Mouse (Mus musculus): Measurements from ENCODE around the gene Wnt5a. TPM values are rescaled to one million over a fixed set of nuclear protein-coding genes. Genes with fewer than 3 reads are reported as not detected.

Gene Wnt5a
- polyA plus RNA-seq, 1 experiment from 2014 or later, result 11.6 TPM

- ATAC-seq, result no peak
These were observed 21.0 kb downstream of the Wnt5a start for GRCm38 (mm10) chr14:28525566-28525965.

GRCm38 (mm10) chr14:28528151-28528685 lies 23.7 kb downstream of the Wnt5a start:
- 84% methylated on average over 2 of the region's 2 CpGs for WGBS
- Histone ChIP-seq H3K36me3 (ENCODE audit: control insufficient read depth, insufficient read depth) (no peaks in the 10 kb centered on the region), H3K27me3 (replicated peaks; ENCODE audit: control insufficient read depth, insufficient read depth, low read length) (no peaks in the 10 kb centered on the region), H3K4me1 (replicated peaks; ENCODE audit: control insufficient read depth, insufficient read depth, low read length) (peaks cover 7% of the 10 kb centered on the region; the same call in 1 of the 2 replicates), H3K9me3 (ENCODE audit: control insufficient read depth) (no peaks in the 10 kb centered on the region), H3K4me3 (ENCODE audit: low read depth, low read length) (no peak overlapping the region), H3K27ac (ENCODE audit: low read depth, low read length) (no peak overlapping the region), H3K9ac (ENCODE audit: low read depth, low read length) (no peak overlapping the region), H3K4me2 (replicated peaks; ENCODE audit: low read depth) (no peak overlapping the region)
- ATAC-seq, result no peak
- no peak for TF ChIP-seq CTCF (IDR thresholded peaks at IDR 0.05; ENCODE audit: low read depth)

More at GRCm38 (mm10) chr14:28525566-28525965, 21.0 kb downstream of the Wnt5a start:
- no peaks in the 10 kb centered on the region for H3K4me1 ChIP-seq (replicated peaks; ENCODE audit: control insufficient read depth, insufficient read depth, low read length)
- no peaks in the 10 kb centered on the region for H3K36me3 ChIP-seq (ENCODE audit: control insufficient read depth, insufficient read depth)
- H3K9me3 ChIP-seq (ENCODE audit: control insufficient read depth), result no peaks in the 10 kb centered on the region
- H3K9ac ChIP-seq (ENCODE audit: low read depth, low read length), result no peak overlapping the region
- H3K4me3 ChIP-seq (ENCODE audit: low read depth, low read length), result no peak overlapping the region
- no peak overlapping the region for H3K4me2 ChIP-seq (replicated peaks; ENCODE audit: low read depth)
- H3K27ac ChIP-seq (ENCODE audit: low read depth, low read length), result no peak overlapping the region
- TF ChIP-seq CTCF (IDR thresholded peaks at IDR 0.05; ENCODE audit: low read depth), result no peak
- no peaks in the 10 kb centered on the region for H3K27me3 ChIP-seq (replicated peaks; ENCODE audit: control insufficient read depth, insufficient read depth, low read length)
- 38% methylated on average over 1 of the region's 1 CpGs for WGBS

- 50% methylated on average over 1 of the region's 1 CpGs for WGBS
- H3K4me1 ChIP-seq (replicated peaks; ENCODE audit: control insufficient read depth, insufficient read depth, low read length), result peaks cover 9% of the 10 kb centered on the region; the same call in 1 of the 2 replicates
- TF ChIP-seq CTCF (IDR thresholded peaks at IDR 0.05; ENCODE audit: low read depth), result peak; percentile 35
These were observed 27.0 kb downstream of the Wnt5a start for GRCm38 (mm10) chr14:28531531-28531930.

GRCm38 (mm10) chr14:28532943-28533342 lies 28.4 kb downstream of the Wnt5a start:
- Histone ChIP-seq H3K9me3 (ENCODE audit: control insufficient read depth) (no peaks in the 10 kb centered on the region), H3K36me3 (ENCODE audit: control insufficient read depth, insufficient read depth) (no peaks in the 10 kb centered on the region), H3K4me2 (replicated peaks; ENCODE audit: low read depth) (no peak overlapping the region), H3K27ac (ENCODE audit: low read depth, low read length) (no peak overlapping the region), H3K27me3 (replicated peaks; ENCODE audit: control insufficient read depth, insufficient read depth, low read length) (no peaks in the 10 kb centered on the region), H3K9ac (ENCODE audit: low read depth, low read length) (no peak overlapping the region), H3K4me1 (replicated peaks; ENCODE audit: control insufficient read depth, insufficient read depth, low read length) (peaks cover 9% of the 10 kb centered on the region; the same call in 1 of the 2 replicates), H3K4me3 (ENCODE audit: low read depth, low read length) (no peak overlapping the region)
- TF ChIP-seq CTCF (IDR thresholded peaks at IDR 0.05; ENCODE audit: low read depth), result no peak
- no peak for ATAC-seq
- 75% methylated on average over 11 of the region's 11 CpGs for WGBS

More at GRCm38 (mm10) chr14:28531531-28531930, 27.0 kb downstream of the Wnt5a start:
- Histone ChIP-seq H3K9ac (ENCODE audit: low read depth, low read length) (no peak overlapping the region), H3K4me2 (replicated peaks; ENCODE audit: low read depth) (no peak overlapping the region), H3K27me3 (replicated peaks; ENCODE audit: control insufficient read depth, insufficient read depth, low read length) (no peaks in the 10 kb centered on the region), H3K36me3 (ENCODE audit: control insufficient read depth, insufficient read depth) (no peaks in the 10 kb centered on the region), H3K4me3 (ENCODE audit: low read depth, low read length) (no peak overlapping the region), H3K27ac (ENCODE audit: low read depth, low read length) (no peak overlapping the region), H3K9me3 (ENCODE audit: control insufficient read depth) (no peaks in the 10 kb centered on the region)
- no peak for ATAC-seq

- H3K9me3 ChIP-seq (ENCODE audit: control insufficient read depth), result no peaks in the 10 kb centered on the region
- no peak for ATAC-seq
- whole genome bisulfite sequencing, result 86% methylated on average over 2 of the region's 2 CpGs
- no peaks in the 10 kb centered on the region for H3K36me3 ChIP-seq (ENCODE audit: control insufficient read depth, insufficient read depth)
- no peak overlapping the region for H3K4me3 ChIP-seq (ENCODE audit: low read depth, low read length)
- no peak overlapping the region for H3K27ac ChIP-seq (ENCODE audit: low read depth, low read length)
- no peak overlapping the region for H3K9ac ChIP-seq (ENCODE audit: low read depth, low read length)
- H3K4me2 ChIP-seq (replicated peaks; ENCODE audit: low read depth), result no peak overlapping the region
- H3K4me1 ChIP-seq (replicated peaks; ENCODE audit: control insufficient read depth, insufficient read depth, low read length), result peaks cover 9% of the 10 kb centered on the region; the same call in 1 of the 2 replicates
- no peak for TF ChIP-seq CTCF (IDR thresholded peaks at IDR 0.05; ENCODE audit: low read depth)
- no peaks in the 10 kb centered on the region for H3K27me3 ChIP-seq (replicated peaks; ENCODE audit: control insufficient read depth, insufficient read depth, low read length)
These were observed 29.3 kb downstream of the Wnt5a start for GRCm38 (mm10) chr14:28533876-28534275.

DNA sequence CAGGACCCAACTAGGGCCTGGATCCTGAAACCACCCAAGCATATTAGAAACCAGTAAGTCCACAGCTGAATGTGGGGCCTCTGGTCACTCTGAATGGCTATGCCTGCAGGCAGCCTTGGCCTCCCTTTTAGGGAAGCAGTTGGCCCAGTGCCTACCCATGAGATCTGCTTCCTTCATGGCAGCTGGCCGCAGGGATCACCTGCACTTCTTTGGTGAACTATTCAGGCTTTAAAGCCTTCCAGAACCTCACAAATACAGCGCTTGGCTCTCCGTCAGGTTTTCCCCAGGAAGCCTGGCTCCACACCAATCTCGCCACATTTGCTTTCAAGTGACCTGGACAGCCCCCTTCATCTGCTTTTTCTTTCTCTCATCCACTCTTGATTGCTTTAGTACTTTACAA lies 31.3 kb downstream of the Wnt5a start:
- ATAC-seq, result no peak
- Histone ChIP-seq H3K27me3 (replicated peaks; ENCODE audit: control insufficient read depth, insufficient read depth, low read length) (no peaks in the 10 kb centered on the region), H3K27ac (ENCODE audit: low read depth, low read length) (no peak overlapping the region), H3K9me3 (ENCODE audit: control insufficient read depth) (no peaks in the 10 kb centered on the region), H3K4me2 (replicated peaks; ENCODE audit: low read depth) (no peak overlapping the region), H3K36me3 (ENCODE audit: control insufficient read depth, insufficient read depth) (no peaks in the 10 kb centered on the region), H3K4me3 (ENCODE audit: low read depth, low read length) (no peak overlapping the region), H3K4me1 (replicated peaks; ENCODE audit: control insufficient read depth, insufficient read depth, low read length) (peaks cover 9% of the 10 kb centered on the region; the same call in 1 of the 2 replicates), H3K9ac (ENCODE audit: low read depth, low read length) (no peak overlapping the region)
- TF ChIP-seq CTCF (IDR thresholded peaks at IDR 0.05; ENCODE audit: low read depth), result no peak
- WGBS, result 74% methylated on average over 4 of the region's 4 CpGs

All from intestine, postnatal 0 days (tissue).